Mouse (Mus musculus) neural tube, embryonic 14.5 days (tissue): ENCODE results near the gene Olfr1393. TPM values are rescaled to one million over a fixed set of nuclear protein-coding genes. Genes with fewer than 3 reads are reported as not detected.

Source experiments
- ATAC-seq: fragments of 200-750 bp; cut with Nextera tagmentation; 2 replicates; pipeline ENCODE4 v1.8.0; 2017; ENCODE audit warnings: low read depth, mild to moderate bottlenecking, moderate TSS enrichment, moderate library complexity
- H3K27ac ChIP-seq: fragments of 300-500 bp; sonication (generic); 2 replicates; pipeline ENCODE4 v1.5.1; 2014; ENCODE audit warnings: low read depth, mild to moderate bottlenecking, control low read depth, low read length, moderate library complexity, mixed read lengths
- H3K27me3 ChIP-seq: fragments of 300-500 bp; sonication (generic); 2 replicates; pipeline ENCODE4 v1.6.1; 2014; ENCODE audit warnings: low read length; ENCODE audit not compliant: control insufficient read depth, insufficient read depth
- H3K36me3 ChIP-seq: fragments of 300-500 bp; sonication (generic); 2 replicates; pipeline ENCODE4 v1.6.1; 2014; ENCODE audit warnings: low read length, mixed read lengths; ENCODE audit not compliant: control insufficient read depth, insufficient read depth
- H3K4me1 ChIP-seq: fragments of 300-500 bp; sonication (generic); 2 replicates; pipeline ENCODE4 v1.6.1; 2014; ENCODE audit warnings: low read length; ENCODE audit not compliant: control insufficient read depth, insufficient read depth
- H3K4me2 ChIP-seq: fragments of 300-500 bp; sonication (generic); 2 replicates; pipeline ENCODE4 v1.6.1; 2014; ENCODE audit warnings: mild to moderate bottlenecking, low read depth, low read length, control low read depth
- H3K4me3 ChIP-seq: fragments of 300-500 bp; sonication (generic); 2 replicates; pipeline ENCODE4 v1.5.1; 2014; ENCODE audit warnings: low read depth, low read length, control low read depth, mixed read lengths
- H3K9ac ChIP-seq: fragments of 300-500 bp; sonication (generic); replicated peaks from 2 replicates; pipeline ENCODE4 v1.6.1; 2014; ENCODE audit warnings: low read depth, mild to moderate bottlenecking, control low read depth, low read length, mixed read lengths
- H3K9me3 ChIP-seq: fragments of 300-500 bp; sonication (generic); 2 replicates; pipeline ENCODE4 v1.6.1; 2016; ENCODE audit warnings: low read length; ENCODE audit not compliant: control insufficient read depth
- WGBS: fragments of 180-500 bp; shearing (Covaris S2); extraction: QIAGEN DNeasy Blood & Tissue Kit; methylation state at CpG from one replicate; pipeline ENCODE4 v1.1.7; 2014; 5-methylcytosine and 5-hydroxymethylcytosine counted together
- polyA plus RNA-seq: library from polyadenylated mRNA; unstranded; fragments of >200 nt; fragmentation: Nextera tagmentation; extraction: Ambion mirVana; gene quantifications from 2 replicates; pipeline ENCODE4 v1.2.1, GENCODE M21; 2014

Gene Olfr1393
- polyA plus RNA-seq, 1 experiment from 2014 or later, result not detected

GRCm38 (mm10) chr11:49243727-49244594 lies 34.1 kb upstream of the Olfr1393 start, which contains the start of gene Mgat1:
TSS of gene Mgat1 (plus strand) at chr11:49244191.
- ATAC-seq, result peak; percentile 97
- peak within 1 kb of the TSS; percentile 79 for H3K4me2 ChIP-seq
- no peaks in the 10 kb centered on the region for H3K27me3 ChIP-seq
- peak within 1 kb of the TSS; percentile 68 for H3K9ac ChIP-seq
- peaks cover 3% of the 10 kb centered on the region; the same call in 1 of the 2 replicates for H3K4me1 ChIP-seq
- H3K4me3 ChIP-seq, result peak within 1 kb of the TSS; percentile 62
- H3K36me3 ChIP-seq, result no peaks in the 10 kb centered on the region
- no peaks in the 10 kb centered on the region for H3K9me3 ChIP-seq
- H3K27ac ChIP-seq, result peak within 1 kb of the TSS; percentile 92
- WGBS, result under 1% methylated on average over 56 of the region's 60 CpGs

DNA sequence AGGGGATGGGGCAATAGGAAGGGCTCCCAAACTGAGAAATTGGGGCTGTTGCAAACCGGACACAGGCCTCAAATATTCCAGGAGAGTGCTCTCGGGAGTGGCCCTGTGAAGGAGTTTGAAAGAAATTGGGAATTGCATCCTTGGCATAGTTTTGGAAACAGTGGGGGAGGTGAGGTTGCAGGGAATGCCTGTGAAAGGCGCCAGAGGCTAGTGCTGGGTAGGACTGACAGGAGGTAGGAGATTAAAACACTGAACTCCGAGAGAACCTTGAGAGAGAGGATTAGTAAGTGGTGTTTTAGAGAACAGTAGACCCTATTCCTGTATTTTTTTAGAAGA lies 33.5 kb upstream of the Olfr1393 start:
- H3K9me3 ChIP-seq, result no peaks in the 10 kb centered on the region
- peak overlapping the region; percentile 79 for H3K4me2 ChIP-seq
- ATAC-seq, result no peak; the same call in 1 of the 2 replicates
- no peaks in the 10 kb centered on the region for H3K36me3 ChIP-seq
- H3K27me3 ChIP-seq, result no peaks in the 10 kb centered on the region
- WGBS, result 3% methylated on average over 4 of the region's 4 CpGs
- H3K9ac ChIP-seq, result peak overlapping the region; percentile 68
- peaks cover 3% of the 10 kb centered on the region; the same call in 1 of the 2 replicates for H3K4me1 ChIP-seq
- peak overlapping the region; percentile 62 for H3K4me3 ChIP-seq
- H3K27ac ChIP-seq, result peak overlapping the region; percentile 92; the same call in 1 of the 2 replicates

GRCm38 (mm10) chr11:49245176-49245575 lies 32.9 kb upstream of the Olfr1393 start:
- Histone ChIP-seq H3K4me1 (peaks cover 5% of the 10 kb centered on the region; the same call in 1 of the 2 replicates), H3K9me3 (no peaks in the 10 kb centered on the region), H3K27ac (no peak overlapping the region), H3K27me3 (no peaks in the 10 kb centered on the region), H3K9ac (no peak overlapping the region), H3K36me3 (no peaks in the 10 kb centered on the region), H3K4me3 (no peak overlapping the region), H3K4me2 (peak overlapping the region; percentile 3; the same call in 1 of the 2 replicates)
- ATAC-seq, result no peak
- WGBS, result 23% methylated on average over 7 of the region's 7 CpGs

GRCm38 (mm10) chr11:49245634-49246415 lies 32.3 kb upstream of the Olfr1393 start:
- no peaks in the 10 kb centered on the region for H3K36me3 ChIP-seq
- H3K27me3 ChIP-seq, result no peaks in the 10 kb centered on the region
- H3K4me1 ChIP-seq, result peaks cover 10% of the 10 kb centered on the region; the same call in 1 of the 2 replicates
- no peak overlapping the region for H3K27ac ChIP-seq
- no peak overlapping the region for H3K9ac ChIP-seq
- peak overlapping the region; percentile 3; the same call in 1 of the 2 replicates for H3K4me2 ChIP-seq
- H3K4me3 ChIP-seq, result no peak overlapping the region
- no peaks in the 10 kb centered on the region for H3K9me3 ChIP-seq
- ATAC-seq, result no peak
- WGBS, result 45% methylated on average over 12 of the region's 12 CpGs

DNA sequence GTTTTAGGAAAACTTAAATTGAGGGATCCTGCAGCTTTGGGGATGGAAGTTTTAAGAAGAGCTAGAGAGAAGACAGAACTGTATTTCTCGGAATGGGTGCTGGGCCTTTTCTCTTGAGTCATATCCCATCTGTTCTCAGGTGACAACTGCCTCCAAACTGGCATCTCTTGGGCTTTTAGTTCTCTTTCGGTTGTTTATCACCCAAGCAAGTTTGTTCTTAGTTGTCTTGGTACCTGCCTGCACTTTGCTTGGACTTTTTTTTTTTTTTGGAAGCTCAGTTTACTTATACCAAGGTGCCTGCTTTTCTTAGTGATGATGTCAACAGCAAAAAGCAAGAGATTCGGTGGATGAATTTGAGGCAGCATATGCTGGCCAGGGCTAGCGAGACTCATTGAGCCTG lies 31.6 kb upstream of the Olfr1393 start:
- Histone ChIP-seq H3K4me2 (no peak overlapping the region), H3K4me3 (no peak overlapping the region), H3K27ac (no peak overlapping the region), H3K9me3 (no peaks in the 10 kb centered on the region), H3K9ac (no peak overlapping the region), H3K36me3 (no peaks in the 10 kb centered on the region), H3K4me1 (peaks cover 16% of the 10 kb centered on the region; the same call in 1 of the 2 replicates), H3K27me3 (no peaks in the 10 kb centered on the region)
- no peak for ATAC-seq
- WGBS, result 89% methylated on average over 4 of the region's 4 CpGs

DNA sequence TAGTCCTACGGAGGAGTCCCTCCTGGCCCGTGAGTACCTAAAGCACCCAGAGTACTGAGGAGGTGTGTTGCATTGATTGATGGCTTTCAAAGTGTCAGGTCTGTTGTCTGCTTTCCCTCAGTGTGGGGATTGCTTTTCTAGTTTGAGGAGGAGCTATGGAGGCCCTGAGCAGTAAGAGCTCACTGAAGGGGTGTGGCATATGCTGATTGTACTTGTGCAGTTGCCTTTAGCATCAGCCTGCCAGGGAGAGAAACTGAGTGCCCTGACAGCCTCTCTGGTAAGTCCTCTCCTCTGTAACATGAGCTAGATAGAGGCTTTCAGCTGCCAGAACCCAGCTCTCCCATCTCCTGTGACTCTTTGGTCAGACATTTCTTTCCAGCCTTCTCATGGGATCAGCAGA lies 30.8 kb upstream of the Olfr1393 start:
- H3K27ac ChIP-seq, result no peak overlapping the region
- WGBS, result 47% methylated on average over 2 of the region's 2 CpGs
- no peak for ATAC-seq
- H3K9ac ChIP-seq, result no peak overlapping the region
- H3K4me2 ChIP-seq, result no peak overlapping the region
- peaks cover 16% of the 10 kb centered on the region; the same call in 1 of the 2 replicates for H3K4me1 ChIP-seq
- no peaks in the 10 kb centered on the region for H3K9me3 ChIP-seq
- no peaks in the 10 kb centered on the region for H3K36me3 ChIP-seq
- no peak overlapping the region for H3K4me3 ChIP-seq
- H3K27me3 ChIP-seq, result no peaks in the 10 kb centered on the region

GRCm38 (mm10) chr11:49248226-49248973 lies 29.7 kb upstream of the Olfr1393 start:
- H3K4me1 ChIP-seq, result peaks cover 16% of the 10 kb centered on the region; the same call in 1 of the 2 replicates
- H3K36me3 ChIP-seq, result no peaks in the 10 kb centered on the region
- H3K9ac ChIP-seq, result no peak overlapping the region
- no peak for ATAC-seq
- no peaks in the 10 kb centered on the region for H3K27me3 ChIP-seq
- H3K9me3 ChIP-seq, result no peaks in the 10 kb centered on the region
- 74% methylated on average over 6 of the region's 6 CpGs for WGBS
- H3K4me2 ChIP-seq, result no peak overlapping the region
- no peak overlapping the region for H3K4me3 ChIP-seq
- no peak overlapping the region for H3K27ac ChIP-seq

DNA sequence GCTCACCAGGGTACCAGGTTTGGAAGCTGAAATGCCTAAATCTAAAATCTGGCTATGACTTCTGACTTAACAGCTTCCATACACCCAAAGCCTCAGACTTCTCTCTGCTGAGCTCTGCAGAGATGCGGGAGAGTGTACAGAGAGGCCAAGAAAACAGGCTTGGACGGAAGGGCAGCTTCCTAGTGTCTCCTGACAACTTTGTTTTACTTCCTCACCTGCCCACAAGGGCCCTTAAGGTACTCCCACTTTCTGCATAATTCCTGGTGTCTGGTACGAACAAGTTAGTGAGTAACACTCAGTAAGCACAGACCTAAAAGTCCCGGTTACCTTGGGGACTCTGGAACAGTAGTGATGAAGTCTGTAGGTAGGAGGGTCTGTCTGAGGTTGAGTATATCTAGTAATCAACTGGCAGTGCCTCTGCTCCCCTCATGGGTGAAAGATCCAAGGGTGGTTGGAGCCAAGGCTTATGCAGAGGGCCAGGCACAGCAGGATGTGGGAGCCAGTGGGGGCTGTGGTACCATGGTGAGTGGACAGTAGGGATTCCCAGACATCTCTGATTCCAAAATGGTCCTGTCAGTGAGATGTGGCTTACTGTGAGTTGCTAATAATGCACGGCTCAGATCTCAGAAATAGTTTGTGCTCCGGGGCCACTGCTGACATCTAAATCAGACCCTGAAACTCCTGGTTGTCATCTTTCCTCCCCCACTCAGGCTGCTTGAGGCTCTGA lies 29.0 kb upstream of the Olfr1393 start:
- peaks cover 16% of the 10 kb centered on the region; the same call in 1 of the 2 replicates for H3K4me1 ChIP-seq
- ATAC-seq, result no peak
- no peak overlapping the region for H3K9ac ChIP-seq
- no peak overlapping the region for H3K4me2 ChIP-seq
- no peaks in the 10 kb centered on the region for H3K9me3 ChIP-seq
- WGBS, result 83% methylated on average over 6 of the region's 6 CpGs
- H3K36me3 ChIP-seq, result no peaks in the 10 kb centered on the region
- no peaks in the 10 kb centered on the region for H3K27me3 ChIP-seq
- H3K4me3 ChIP-seq, result no peak overlapping the region
- H3K27ac ChIP-seq, result no peak overlapping the region
